Mouse (Mus musculus) frontal cortex, postnatal 14 days (tissue): ENCODE data around the gene Uchl3.

Experiments used
- DNase-seq, 2 experiments: peaks; one replicate each; pipeline ENCODE4 v3.0.0; 2022; ENCODE audit warnings: low spot score in 2 of 2

Uchl3 gene

GRCm38 (mm10) chr14:101666536-101666935 is 12.8 kb downstream of the Uchl3 start:
- no peak for DNase-seq

- no peak for DNase-seq
Observed at GRCm38 (mm10) chr14:101668626-101669025, 14.9 kb downstream of the Uchl3 start.

DNA sequence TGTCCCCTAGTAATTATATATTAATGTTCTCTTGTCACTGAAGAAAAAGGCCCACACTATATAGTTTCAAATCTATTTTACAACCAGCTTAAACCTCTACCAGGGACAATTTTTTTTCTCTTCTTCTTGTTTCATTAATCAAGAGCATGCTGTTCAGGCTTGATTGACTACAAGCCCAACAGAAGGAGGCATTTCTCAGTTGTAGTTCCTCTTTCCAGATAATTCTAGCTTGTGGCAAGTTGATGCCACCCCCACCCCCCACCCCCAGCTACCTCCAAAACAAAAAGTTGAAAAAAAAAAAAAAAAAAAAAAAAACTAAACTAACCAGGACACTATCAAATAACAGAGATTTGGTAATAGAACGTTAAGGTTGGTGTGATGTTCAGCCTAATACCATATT is 18.5 kb downstream of the Uchl3 start:
- no peak for DNase-seq

GRCm38 (mm10) chr14:101687696-101688095 is 33.9 kb downstream of the Uchl3 start:
- DNase-seq = no peak

DNA sequence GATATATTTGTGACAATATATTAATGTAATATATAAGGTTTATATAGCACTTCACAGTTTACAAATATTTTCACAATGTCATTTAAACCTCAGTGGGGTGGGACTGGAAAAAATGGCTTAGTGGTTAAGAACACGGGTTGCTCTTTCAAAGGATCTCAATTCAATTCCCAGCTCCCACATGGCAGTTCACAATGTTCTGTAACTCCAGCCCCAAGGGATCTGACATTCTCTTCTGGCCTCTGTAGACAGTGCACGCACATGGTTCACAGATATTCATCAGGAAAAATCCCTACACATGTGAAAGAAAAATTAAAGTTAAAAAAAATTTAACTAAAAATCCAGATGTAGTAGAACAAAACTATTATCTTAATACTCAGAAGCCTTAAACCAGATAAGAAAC is 34.6 kb downstream of the Uchl3 start:
- no peak for DNase-seq

DNA sequence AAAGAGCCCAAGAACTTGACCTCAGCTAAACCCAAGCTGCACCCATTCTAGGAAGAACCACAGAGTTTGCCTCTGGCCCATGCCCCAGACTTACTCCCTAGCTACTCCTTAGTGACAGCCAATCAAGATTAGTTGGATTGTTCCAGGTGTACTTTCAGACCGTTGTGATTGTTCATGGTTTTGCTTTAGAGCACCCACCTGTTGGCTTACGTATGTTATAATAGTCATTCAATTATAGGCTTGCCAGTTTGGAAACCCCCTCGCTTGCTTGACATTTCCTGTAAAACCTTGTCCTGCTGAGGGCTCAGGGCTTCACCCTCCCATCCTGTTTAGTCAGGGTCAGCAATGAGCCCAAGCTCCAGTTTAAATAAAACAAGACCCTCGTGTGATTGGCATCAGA is 50.7 kb downstream of the Uchl3 start:
- no peak for DNase-seq

- no peak for DNase-seq
Observed at GRCm38 (mm10) chr14:101707088-101707487, 53.3 kb downstream of the Uchl3 start.

DNA sequence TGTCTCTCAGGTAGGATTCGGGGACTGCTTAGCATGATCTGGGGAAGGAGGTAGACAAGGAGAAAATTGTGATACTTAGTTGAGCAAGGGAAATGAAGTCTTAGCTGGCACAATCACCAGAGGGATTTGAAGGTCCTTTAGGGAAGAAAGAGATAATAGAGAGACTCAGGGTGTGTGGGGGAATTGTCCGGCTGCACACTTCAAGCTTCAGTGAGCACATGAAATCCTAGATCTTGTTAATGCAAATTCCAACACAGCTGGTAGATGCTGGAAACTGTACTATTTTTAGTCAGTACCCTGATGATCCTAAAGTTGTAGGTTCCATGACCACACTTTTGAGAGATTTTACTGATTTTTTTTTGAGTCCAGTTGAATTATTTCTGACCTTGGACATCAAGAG is 60.6 kb downstream of the Uchl3 start:
- no peak for DNase-seq

- DNase-seq = peak in 1 of 2 experiments; percentile 16
Observed at GRCm38 (mm10) chr14:101729237-101729971, 75.6 kb downstream of the Uchl3 start, which contains the start of the genes Gm9922 and Lmo7. TSS of gene Gm9922 (minus strand) at chr14:101729814. TSS of gene Lmo7 (plus strand) at chr14:101729957.

GRCm38 (mm10) chr14:101729972-101730692 is 76.4 kb downstream of the Uchl3 start:
- no peak for DNase-seq

GRCm38 (mm10) chr14:101733542-101734303 is 80.0 kb downstream of the Uchl3 start:
- no peak for DNase-seq

DNA sequence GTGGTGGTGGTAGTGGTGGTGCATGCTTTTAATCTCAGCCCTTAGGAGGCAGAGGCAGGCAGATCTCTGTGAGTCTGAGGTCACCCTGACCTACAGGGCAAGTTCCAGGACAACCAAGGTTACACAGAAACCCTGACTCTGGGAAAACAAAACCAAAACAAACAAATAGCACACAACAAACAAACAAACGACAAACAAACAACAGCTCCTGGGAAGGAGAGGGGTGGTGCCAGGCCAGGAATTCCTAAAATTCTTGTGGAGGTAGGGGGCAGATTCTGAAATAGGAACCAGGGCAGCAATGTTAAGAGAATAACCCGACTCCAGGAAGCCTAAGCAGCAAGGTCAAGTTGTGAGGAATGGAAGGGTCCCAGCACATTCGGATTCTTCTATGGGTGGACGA is 83.7 kb downstream of the Uchl3 start:
- DNase-seq = no peak
